Mouse (Mus musculus) stomach, postnatal 0 days (tissue): ENCODE data around the gene Gramd4. TPM values are rescaled to one million over a fixed set of nuclear protein-coding genes. Genes with fewer than 3 reads are reported as not detected.
A peak's percentile ranks its signal among the peaks of the same experiment; 100 is the strongest.

Experiments
- ATAC-seq: fragments of 200-750 bp; cut with Nextera tagmentation; 2 replicates; pipeline ENCODE4 v1.8.0; 2017; ENCODE audit not compliant: low FRiP score, low TSS enrichment
- DNase-seq: peaks from one replicate; pipeline ENCODE4 v3.0.0-alpha.2; 2016; ENCODE audit warnings: low spot score
- H3K27ac ChIP-seq: fragments of 300-500 bp; sonication (generic); replicated peaks from 2 replicates; pipeline ENCODE4 v1.5.1; 2014; ENCODE audit warnings: mild to moderate bottlenecking, control low read depth
- H3K27me3 ChIP-seq: fragments of 300-500 bp; sonication (generic); 2 replicates; pipeline ENCODE4 v1.6.1; 2014; ENCODE audit warnings: low read length; ENCODE audit not compliant: control insufficient read depth, insufficient read depth
- H3K36me3 ChIP-seq: fragments of 300-500 bp; sonication (generic); 2 replicates; pipeline ENCODE4 v1.6.1; 2014; ENCODE audit warnings: low read length, mixed read lengths; ENCODE audit not compliant: control insufficient read depth, insufficient read depth
- H3K4me1 ChIP-seq: fragments of 300-500 bp; sonication (generic); replicated peaks from 2 replicates; pipeline ENCODE4 v1.6.1; 2014; ENCODE audit warnings: antibody characterized with exemption; ENCODE audit not compliant: control insufficient read depth, insufficient read depth
- H3K4me2 ChIP-seq: fragments of 300-500 bp; sonication (generic); replicated peaks from 2 replicates; pipeline ENCODE4 v1.6.1; 2014; ENCODE audit warnings: low read depth, mild to moderate bottlenecking, control low read depth, moderate library complexity
- H3K4me3 ChIP-seq: fragments of 300-500 bp; sonication (generic); 2 replicates; pipeline ENCODE4 v1.5.1; 2014; ENCODE audit warnings: low read depth, low read length, control low read depth
- H3K9ac ChIP-seq: fragments of 300-500 bp; sonication (generic); 2 replicates; pipeline ENCODE4 v1.6.1; 2014; ENCODE audit warnings: mild to moderate bottlenecking, low read length, control low read depth, mixed read lengths
- H3K9me3 ChIP-seq: fragments of 300-500 bp; sonication (generic); 2 replicates; pipeline ENCODE4 v1.6.1; 2016; ENCODE audit warnings: low read length; ENCODE audit not compliant: control insufficient read depth
- CTCF ChIP-seq: IDR thresholded peaks from 2 replicates; pipeline ENCODE4 v1.5.1; 2016; ENCODE audit warnings: antibody characterized with exemption, low read depth, mild to moderate bottlenecking, moderate library complexity
- EP300 ChIP-seq: optimal IDR thresholded peaks from 2 replicates; pipeline ENCODE3; 2016; ENCODE audit warnings: antibody characterized with exemption
- WGBS: fragments of 180-500 bp; shearing (Covaris S2); extraction: QIAGEN DNeasy Blood & Tissue Kit; methylation state at CpG from one replicate; pipeline ENCODE4 v1.1.7; 2014; 5-methylcytosine and 5-hydroxymethylcytosine counted together
- polyA plus RNA-seq: library from polyadenylated mRNA; unstranded; fragments of >200 nt; fragmentation: Nextera tagmentation; extraction: Ambion mirVana; gene quantifications from 2 replicates; pipeline ENCODE4 v1.2.1, GENCODE M21; 2015

The Gramd4 gene
- polyA plus RNA-seq, 1 experiment from 2014 or later = 11.1 TPM

DNA sequence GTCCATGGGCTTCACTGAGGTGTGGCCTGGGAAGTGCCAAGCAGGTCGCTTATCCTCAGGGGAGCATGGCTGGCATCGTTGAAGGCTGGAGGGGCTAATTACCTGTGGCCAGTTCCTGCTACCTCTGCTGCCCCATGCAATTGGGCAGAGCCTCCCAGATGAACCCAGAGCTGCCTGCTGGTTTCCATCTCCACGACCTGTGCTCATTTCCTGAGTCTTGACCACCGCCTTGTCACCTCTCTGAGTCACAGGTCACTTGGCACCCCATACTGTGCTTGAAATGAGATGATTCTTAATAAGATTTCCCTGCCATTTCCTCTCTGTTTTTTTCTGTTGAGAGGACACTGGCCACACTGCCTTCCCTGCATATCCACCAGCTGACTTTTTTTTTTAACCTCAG lies 22.4 kb downstream of the Gramd4 start:
- ATAC-seq (no peak; the same call in 1 of the 2 replicates), DNase-seq (no peak)
- Histone ChIP-seq H3K27me3 (no peaks in the 10 kb centered on the region), H3K9me3 (no peaks in the 10 kb centered on the region), H3K4me3 (no peak overlapping the region), H3K36me3 (no peaks in the 10 kb centered on the region), H3K27ac (peak overlapping the region; percentile 13), H3K4me2 (no peak overlapping the region), H3K9ac (no peak overlapping the region), H3K4me1 (no peaks in the 10 kb centered on the region)
- TF ChIP-seq CTCF (no peak), EP300 (no peak)
- WGBS = 65% methylated on average over 4 of the region's 4 CpGs

GRCm38 (mm10) chr15:86080408-86080807 lies 22.9 kb downstream of the Gramd4 start:
- ATAC-seq (no peak), DNase-seq (no peak)
- WGBS = 88% methylated on average over 1 of the region's 1 CpGs
- TF ChIP-seq CTCF = no peak
- no peak for TF ChIP-seq EP300
- H3K9ac ChIP-seq = no peak overlapping the region
- H3K4me1 ChIP-seq = no peaks in the 10 kb centered on the region
- no peaks in the 10 kb centered on the region for H3K9me3 ChIP-seq
- no peaks in the 10 kb centered on the region for H3K36me3 ChIP-seq
- H3K4me3 ChIP-seq = no peak overlapping the region
- H3K4me2 ChIP-seq = no peak overlapping the region
- H3K27ac ChIP-seq = no peak overlapping the region
- H3K27me3 ChIP-seq = no peaks in the 10 kb centered on the region

GRCm38 (mm10) chr15:86081654-86082053 lies 24.2 kb downstream of the Gramd4 start:
- WGBS = 64% methylated on average over 12 of the region's 12 CpGs
- no peak for DNase-seq
- no peak for ATAC-seq
- no peaks in the 10 kb centered on the region for H3K9me3 ChIP-seq
- peaks cover 6% of the 10 kb centered on the region; the same call in 1 of the 2 replicates for H3K4me1 ChIP-seq
- TF ChIP-seq EP300 (no peak), CTCF (no peak)
- H3K9ac ChIP-seq = no peak overlapping the region
- H3K27me3 ChIP-seq = no peaks in the 10 kb centered on the region
- peak overlapping the region; percentile 30 for H3K27ac ChIP-seq
- no peak overlapping the region for H3K4me3 ChIP-seq
- no peak overlapping the region for H3K4me2 ChIP-seq
- H3K36me3 ChIP-seq = no peaks in the 10 kb centered on the region

DNA sequence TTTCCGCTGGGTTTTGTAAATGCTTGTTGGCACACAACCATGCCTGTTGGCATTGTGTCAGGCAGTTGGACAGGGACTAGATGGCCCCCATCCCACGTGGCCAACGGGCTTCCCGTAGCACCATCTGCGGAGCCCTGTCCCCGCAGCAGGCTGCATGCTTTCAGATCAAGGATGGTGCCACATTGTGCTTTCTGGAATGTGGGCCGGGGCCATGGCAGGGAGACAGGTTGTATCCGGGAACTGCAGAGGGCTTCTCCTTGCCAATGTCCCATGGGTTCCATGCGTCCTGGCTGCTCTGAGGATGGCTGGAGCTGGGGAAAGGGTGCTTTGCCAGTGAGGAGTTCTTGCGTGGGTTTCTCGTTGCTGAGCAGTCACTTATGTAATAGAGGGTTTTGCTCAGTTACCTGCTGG lies 25.1 kb downstream of the Gramd4 start:
- no peak for DNase-seq
- 85% methylated on average over 11 of the region's 11 CpGs for WGBS

DNA sequence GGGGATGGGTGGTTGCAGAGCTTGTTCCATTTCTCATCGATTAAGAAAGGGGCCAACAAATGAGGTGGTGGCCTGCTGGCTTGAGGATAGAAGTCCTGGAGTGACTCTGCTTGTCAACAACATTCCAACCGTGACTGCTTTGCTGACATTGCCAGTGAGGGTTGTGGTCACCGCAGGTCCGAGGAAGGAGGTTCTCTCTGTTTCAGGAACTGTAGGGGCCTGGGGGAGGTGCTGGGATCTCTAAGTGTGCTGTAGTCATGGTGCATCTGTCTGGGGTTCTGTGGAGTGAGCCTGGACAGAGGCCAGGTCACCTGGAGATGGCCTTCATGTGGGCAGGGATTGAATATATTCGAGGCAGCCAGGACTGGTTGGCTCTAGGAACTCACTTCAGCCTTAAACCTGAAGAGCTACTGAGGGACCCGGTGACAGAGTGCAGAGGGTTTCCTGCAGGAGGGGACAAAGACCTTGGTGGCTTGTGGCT lies 25.8 kb downstream of the Gramd4 start:
- Histone ChIP-seq H3K4me2 (no peak overlapping the region), H3K9me3 (no peaks in the 10 kb centered on the region), H3K27me3 (no peaks in the 10 kb centered on the region), H3K36me3 (no peaks in the 10 kb centered on the region), H3K4me1 (peaks cover 14% of the 10 kb centered on the region), H3K4me3 (no peak overlapping the region), H3K9ac (no peak overlapping the region; the same call in 1 of the 2 replicates), H3K27ac (peak overlapping the region; percentile 45; the same call in 1 of the 2 replicates)
- ATAC-seq = no peak
- TF ChIP-seq CTCF (no peak), EP300 (no peak)
- 40% methylated on average over 6 of the region's 6 CpGs for WGBS
- DNase-seq = no peak

More for the DNA sequence above, 25.1 kb downstream of the Gramd4 start:
- Histone ChIP-seq H3K36me3 (no peaks in the 10 kb centered on the region), H3K9me3 (no peaks in the 10 kb centered on the region), H3K4me3 (no peak overlapping the region), H3K27ac (no peak overlapping the region), H3K9ac (no peak overlapping the region), H3K27me3 (no peaks in the 10 kb centered on the region), H3K4me1 (peaks cover 13% of the 10 kb centered on the region), H3K4me2 (no peak overlapping the region)
- no peak for ATAC-seq
- TF ChIP-seq EP300 (no peak), CTCF (no peak)

DNA sequence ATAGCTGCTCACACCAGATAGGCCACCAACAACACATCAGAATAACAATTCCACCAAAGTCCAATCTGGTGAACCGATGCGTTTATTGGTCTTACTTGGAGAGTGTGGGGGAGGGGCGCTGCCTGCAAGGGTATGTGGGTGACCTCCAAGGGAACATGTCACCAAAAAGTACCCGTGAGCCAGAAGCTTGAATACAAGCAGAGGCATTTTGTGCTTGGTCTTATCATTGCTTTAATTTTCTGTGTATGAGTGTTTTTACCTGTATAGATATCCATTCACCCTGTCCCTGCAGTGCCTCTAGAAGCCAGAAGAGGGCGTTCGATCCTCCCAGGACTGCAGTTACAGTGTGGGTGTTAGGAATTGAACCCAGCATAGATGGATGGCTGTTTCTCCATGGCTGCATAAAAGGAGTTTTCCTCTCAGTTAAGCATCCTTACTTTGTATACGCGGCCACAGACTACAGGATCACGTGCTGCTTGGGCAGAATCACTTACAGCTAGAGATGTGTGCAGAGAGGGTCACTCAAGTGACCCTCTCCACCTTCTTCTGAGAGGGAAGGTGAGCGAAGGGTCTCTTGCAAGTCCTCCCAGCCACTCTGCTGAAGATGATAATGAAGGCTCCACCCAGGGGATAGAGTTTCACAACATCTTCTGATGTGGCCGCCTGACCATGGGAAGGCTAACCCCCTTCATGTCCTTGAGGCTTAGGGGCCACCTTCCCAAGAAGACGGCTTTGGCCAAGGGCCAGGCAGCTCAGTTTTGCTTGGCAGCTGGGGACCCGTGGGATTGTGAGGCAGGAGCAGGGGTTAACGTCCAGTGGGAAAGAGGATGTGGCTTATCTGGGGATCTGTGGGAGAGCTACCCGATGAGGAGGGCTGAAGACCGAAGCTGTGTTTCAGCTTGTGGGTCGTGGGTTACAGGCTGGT lies 28.1 kb downstream of the Gramd4 start:
- 0 out of 2 replicates have a peak, but pooled peaks have one; percentile 6 for ATAC-seq
- no peaks in the 10 kb centered on the region for H3K27me3 ChIP-seq
- H3K27ac ChIP-seq = peak overlapping the region; percentile 83
- 23% methylated on average over 17 of the region's 17 CpGs for WGBS
- H3K4me1 ChIP-seq = peaks cover 24% of the 10 kb centered on the region
- peak overlapping the region; percentile 29; the same call in 1 of the 2 replicates for H3K4me2 ChIP-seq
- H3K9ac ChIP-seq = no peak overlapping the region
- no peak for TF ChIP-seq EP300
- TF ChIP-seq CTCF = peak; percentile 83
- peak; percentile 55 for DNase-seq
- no peaks in the 10 kb centered on the region for H3K36me3 ChIP-seq
- H3K4me3 ChIP-seq = no peak overlapping the region
- no peaks in the 10 kb centered on the region for H3K9me3 ChIP-seq
